Mouse (Mus musculus) heart, postnatal 0 days (tissue): ENCODE results near the gene Acadsb. TPM values are rescaled to one million over a fixed set of nuclear protein-coding genes. Genes with fewer than 3 reads are reported as not detected.
A peak's percentile ranks its signal among the peaks of the same experiment; 100 is the strongest.
"Not testable (repeated sequence)": the region's sequence is repeated elsewhere in the genome, so short reads cannot be mapped to it uniquely, and the experiment has no call there.

Experiments used
- ATAC-seq: fragments of 200-750 bp; cut with Nextera tagmentation; 2 replicates; pipeline ENCODE4 v1.8.0; 2017; ENCODE audit warnings: low read depth, moderate number of reproducible peaks, moderate library complexity; ENCODE audit not compliant: insufficient read depth
- DNase-seq: peaks from one replicate; pipeline ENCODE4 v3.0.0-alpha.2; 2016; ENCODE audit warnings: low spot score
- H3K27ac ChIP-seq: fragments of 300-500 bp; sonication (generic); 2 replicates; pipeline ENCODE4 v1.5.1; 2014; ENCODE audit warnings: low read depth, mild to moderate bottlenecking
- H3K27me3 ChIP-seq: fragments of 300-500 bp; sonication (generic); 2 replicates; pipeline ENCODE4 v1.6.1; 2014; ENCODE audit warnings: low read length, mixed read lengths; ENCODE audit not compliant: control insufficient read depth, insufficient read depth
- H3K36me3 ChIP-seq: fragments of 300-500 bp; sonication (generic); replicated peaks from 2 replicates; pipeline ENCODE4 v1.6.1; 2014; ENCODE audit warnings: low read length, mixed read lengths; ENCODE audit not compliant: control insufficient read depth, insufficient read depth
- H3K4me1 ChIP-seq: fragments of 300-500 bp; sonication (generic); 2 replicates; pipeline ENCODE4 v1.6.1; 2014; ENCODE audit warnings: antibody characterized with exemption; ENCODE audit not compliant: control insufficient read depth, insufficient read depth
- H3K4me2 ChIP-seq: fragments of 300-500 bp; sonication (generic); 2 replicates; pipeline ENCODE4 v1.6.1; 2014; ENCODE audit warnings: low read depth, mild to moderate bottlenecking, low read length, moderate library complexity
- H3K4me3 ChIP-seq: fragments of 300-500 bp; sonication (generic); 2 replicates; pipeline ENCODE4 v1.5.1; 2014; ENCODE audit warnings: low read depth, low read length
- H3K9ac ChIP-seq: fragments of 300-500 bp; sonication (generic); replicated peaks from 2 replicates; pipeline ENCODE4 v1.6.1; 2014; ENCODE audit warnings: low read depth, low read length, mixed read lengths
- H3K9me3 ChIP-seq: fragments of 300-500 bp; sonication (generic); replicated peaks from 2 replicates; pipeline ENCODE4 v1.6.1; 2016; ENCODE audit warnings: low read length; ENCODE audit not compliant: control insufficient read depth
- CTCF ChIP-seq: IDR thresholded peaks from 2 replicates; pipeline ENCODE4 v1.5.1; 2016; ENCODE audit warnings: antibody characterized with exemption, control low read depth, low read depth
- EP300 ChIP-seq: IDR thresholded peaks from 2 replicates; pipeline ENCODE4 v1.6.1; 2016; ENCODE audit warnings: antibody characterized with exemption, low read depth
- WGBS: fragments of 180-500 bp; shearing (Covaris S2); extraction: QIAGEN DNeasy Blood & Tissue Kit; methylation state at CpG from one replicate; pipeline ENCODE4 v1.1.7; 2014; 5-methylcytosine and 5-hydroxymethylcytosine counted together
- polyA plus RNA-seq: library from polyadenylated mRNA; unstranded; fragments of >200 nt; fragmentation: Nextera tagmentation; extraction: Ambion mirVana; gene quantifications from 2 replicates; pipeline ENCODE4 v1.2.1, GENCODE M21; 2015
- total RNA-seq: library from RNA; depleted of rRNA; stranded (reverse); fragments of >200 nt; gene quantifications from 2 replicates; pipeline ENCODE4 v1.2.3, GENCODE M21; 2014; ENCODE audit warnings: low replicate concordance

The Acadsb gene
- total and polyA plus RNA-seq, 2 experiments from 2014 or later = 32.5 to 83.9 TPM

- WGBS = 33% methylated on average over 10 of the region's 10 CpGs
- peak; percentile 27 for DNase-seq
- H3K27ac ChIP-seq = peak overlapping the region; percentile 71
- no peaks in the 10 kb centered on the region for H3K36me3 ChIP-seq
- no peaks in the 10 kb centered on the region for H3K9me3 ChIP-seq
- peaks cover 14% of the 10 kb centered on the region for H3K4me1 ChIP-seq
- H3K4me3 ChIP-seq = peak overlapping the region; percentile 96
- no peaks in the 10 kb centered on the region for H3K27me3 ChIP-seq
- H3K4me2 ChIP-seq = peak overlapping the region; percentile 90
- no peak for ATAC-seq
- H3K9ac ChIP-seq = peak overlapping the region; percentile 98
- TF ChIP-seq EP300 = no peak
- TF ChIP-seq CTCF = no peak
Observed at GRCm38 (mm10) chr7:131411221-131411940, 980 bp downstream of the Acadsb start.

GRCm38 (mm10) chr7:131411941-131412270, 1.5 kb downstream of the Acadsb start:
- TF ChIP-seq CTCF (no peak), EP300 (no peak)
- H3K27me3 ChIP-seq = no peaks in the 10 kb centered on the region
- H3K9me3 ChIP-seq = no peaks in the 10 kb centered on the region
- ATAC-seq (no peak), DNase-seq (no peak)
- peaks cover 14% of the 10 kb centered on the region for H3K4me1 ChIP-seq
- H3K4me3 ChIP-seq = peak overlapping the region; percentile 96; the same call in 1 of the 2 replicates
- peak overlapping the region; percentile 90; the same call in 1 of the 2 replicates for H3K4me2 ChIP-seq
- WGBS = 34% methylated on average over 2 of the region's 2 CpGs
- peak overlapping the region; percentile 98; the same call in 1 of the 2 replicates for H3K9ac ChIP-seq
- H3K27ac ChIP-seq = no peak overlapping the region
- no peaks in the 10 kb centered on the region for H3K36me3 ChIP-seq

GRCm38 (mm10) chr7:131416742-131417141, 6.3 kb downstream of the Acadsb start:
- not testable (repeated sequence) for H3K27ac ChIP-seq, DNase-seq, H3K9ac ChIP-seq, H3K4me3 ChIP-seq, H3K27me3 ChIP-seq, H3K4me2 ChIP-seq, H3K9me3 ChIP-seq, H3K36me3 ChIP-seq, ATAC-seq, H3K4me1 ChIP-seq

GRCm38 (mm10) chr7:131417605-131418004, 7.2 kb downstream of the Acadsb start:
- Histone ChIP-seq H3K4me2 (no peak overlapping the region), H3K4me3 (no peak overlapping the region), H3K9me3 (no peaks in the 10 kb centered on the region), H3K36me3 (no peaks in the 10 kb centered on the region), H3K27ac (no peak overlapping the region), H3K27me3 (no peaks in the 10 kb centered on the region), H3K4me1 (peaks cover under 1% of the 10 kb centered on the region; the same call in 1 of the 2 replicates), H3K9ac (no peak overlapping the region)
- DNase-seq (no peak), ATAC-seq (no peak)
- TF ChIP-seq CTCF = no peak
- no peak for TF ChIP-seq EP300

GRCm38 (mm10) chr7:131424912-131425311, 14.5 kb downstream of the Acadsb start:
- Histone ChIP-seq H3K36me3 (0 out of 2 replicates have a peak, but pooled peaks cover 13% of the 10 kb centered on the region), H3K4me1 (no peaks in the 10 kb centered on the region), H3K27me3 (no peaks in the 10 kb centered on the region), H3K4me3 (no peak overlapping the region), H3K9me3 (no peaks in the 10 kb centered on the region), H3K27ac (no peak overlapping the region), H3K4me2 (no peak overlapping the region), H3K9ac (no peak overlapping the region)
- no peak for DNase-seq
- TF ChIP-seq CTCF = no peak
- no peak for TF ChIP-seq EP300
- WGBS = 57% methylated on average over 2 of the region's 2 CpGs
- ATAC-seq = no peak

GRCm38 (mm10) chr7:131427331-131427730, 16.9 kb downstream of the Acadsb start:
- no peak overlapping the region for H3K4me2 ChIP-seq
- H3K4me3 ChIP-seq = no peak overlapping the region
- no peaks in the 10 kb centered on the region for H3K4me1 ChIP-seq
- H3K36me3 ChIP-seq = peaks cover 29% of the 10 kb centered on the region
- TF ChIP-seq CTCF (no peak), EP300 (no peak)
- H3K9me3 ChIP-seq = no peaks in the 10 kb centered on the region
- 80% methylated on average over 5 of the region's 5 CpGs for WGBS
- no peaks in the 10 kb centered on the region for H3K27me3 ChIP-seq
- DNase-seq (no peak), ATAC-seq (no peak)
- no peak overlapping the region for H3K9ac ChIP-seq
- H3K27ac ChIP-seq = no peak overlapping the region
